Mouse (Mus musculus): ENCODE measurements around the gene Arih2. TPM values are rescaled to one million over a fixed set of nuclear protein-coding genes. Genes with fewer than 3 reads are reported as not detected.

Arih2 gene
- polyA plus RNA-seq, 1 experiment from 2014 or later, result 38.8 TPM

GRCm38 (mm10) chr9:108564131-108564530 is 85.1 kb downstream of the Arih2 start:
- Histone ChIP-seq H3K4me2 (replicated peaks; ENCODE audit: low read depth, low read length) (no peak overlapping the region), H3K9me3 (ENCODE audit: control insufficient read depth, low read length) (no peaks in the 10 kb centered on the region), H3K36me3 (ENCODE audit: control insufficient read depth, insufficient read depth, low read length) (peaks cover 50% of the 10 kb centered on the region), H3K27me3 (ENCODE audit: control insufficient read depth, insufficient read depth, low read length) (no peaks in the 10 kb centered on the region), H3K27ac (ENCODE audit: low read depth, low read length) (no peak overlapping the region), H3K9ac (ENCODE audit: low read depth, low read length) (no peak overlapping the region), H3K4me1 (ENCODE audit: control insufficient read depth, insufficient read depth, low read length) (peaks cover 23% of the 10 kb centered on the region), H3K4me3 (ENCODE audit: low read length) (no peak overlapping the region)
- ATAC-seq (ENCODE audit: low FRiP score, low TSS enrichment), result no peak
- 89% methylated on average over 7 of the region's 7 CpGs for WGBS

GRCm38 (mm10) chr9:108563671-108564070 is 85.5 kb downstream of the Arih2 start:
- Histone ChIP-seq H3K27me3 (ENCODE audit: control insufficient read depth, insufficient read depth, low read length) (no peaks in the 10 kb centered on the region), H3K9ac (ENCODE audit: low read depth, low read length) (no peak overlapping the region), H3K36me3 (ENCODE audit: control insufficient read depth, insufficient read depth, low read length) (peaks cover 55% of the 10 kb centered on the region), H3K4me3 (ENCODE audit: low read length) (no peak overlapping the region), H3K4me2 (replicated peaks; ENCODE audit: low read depth, low read length) (no peak overlapping the region), H3K4me1 (ENCODE audit: control insufficient read depth, insufficient read depth, low read length) (peaks cover 21% of the 10 kb centered on the region), H3K27ac (ENCODE audit: low read depth, low read length) (no peak overlapping the region), H3K9me3 (ENCODE audit: control insufficient read depth, low read length) (no peaks in the 10 kb centered on the region)
- WGBS, result 88% methylated on average over 8 of the region's 8 CpGs
- no peak for ATAC-seq (ENCODE audit: low FRiP score, low TSS enrichment)

- Histone ChIP-seq H3K9ac (ENCODE audit: low read depth, low read length) (peak within 1 kb of the TSS; percentile 76), H3K27me3 (ENCODE audit: control insufficient read depth, insufficient read depth, low read length) (no peaks in the 10 kb centered on the region), H3K4me2 (replicated peaks; ENCODE audit: low read depth, low read length) (peak within 1 kb of the TSS; percentile 84), H3K9me3 (ENCODE audit: control insufficient read depth, low read length) (no peaks in the 10 kb centered on the region), H3K4me1 (ENCODE audit: control insufficient read depth, insufficient read depth, low read length) (peaks cover 7% of the 10 kb centered on the region; the same call in 1 of the 2 replicates), H3K27ac (ENCODE audit: low read depth, low read length) (peak within 1 kb of the TSS; percentile 67), H3K36me3 (ENCODE audit: control insufficient read depth, insufficient read depth, low read length) (peaks cover 76% of the 10 kb centered on the region), H3K4me3 (ENCODE audit: low read length) (peak within 1 kb of the TSS; percentile 67)
- peak; percentile 98 for ATAC-seq (ENCODE audit: low FRiP score, low TSS enrichment)
- under 1% methylated on average over 47 of the region's 53 CpGs for WGBS
Measured at GRCm38 (mm10) chr9:108560227-108560841, 88.9 kb downstream of the Arih2 start, which contains the start of gene Impdh2. Gene Impdh2 (plus strand): TSS chr9:108560286.

- Histone ChIP-seq H3K27ac (ENCODE audit: low read depth, low read length) (no peak overlapping the region), H3K9ac (ENCODE audit: low read depth, low read length) (no peak overlapping the region), H3K4me1 (ENCODE audit: control insufficient read depth, insufficient read depth, low read length) (peaks cover 7% of the 10 kb centered on the region; the same call in 1 of the 2 replicates), H3K27me3 (ENCODE audit: control insufficient read depth, insufficient read depth, low read length) (no peaks in the 10 kb centered on the region), H3K4me2 (replicated peaks; ENCODE audit: low read depth, low read length) (no peak overlapping the region), H3K9me3 (ENCODE audit: control insufficient read depth, low read length) (no peaks in the 10 kb centered on the region), H3K36me3 (ENCODE audit: control insufficient read depth, insufficient read depth, low read length) (peaks cover 76% of the 10 kb centered on the region), H3K4me3 (ENCODE audit: low read length) (no peak overlapping the region)
- no peak for ATAC-seq (ENCODE audit: low FRiP score, low TSS enrichment)
- WGBS, result 87% methylated on average over 4 of the region's 4 CpGs
Measured at GRCm38 (mm10) chr9:108559169-108559568, 90.0 kb downstream of the Arih2 start.

MicroRNAs encoded within 50 kb of the gene (microRNA counts, 519-probe panel; counts per million panel counts)
- 6,031 counts per million, percentile 62 among the panel's probes with 10 or more counts for microRNA mmu-miR-191
- 5,194 counts per million, percentile 46 among the panel's probes with 10 or more counts for microRNA mmu-miR-425

Small RNA genes lying within 50 kb of the gene (microRNA-seq; reads per million reads assigned to microRNA genes)
- gene Gm24083 (not detected), gene Gm26298 (not detected), gene Mir191 (not detected), gene Mir425 (2,704 reads per million, percentile 87 among the genes with 10 or more reads in this experiment)

Other genes with a start within 250 kb of the Arih2 start
- gene Ccdc36, start 220.9 kb downstream of the Arih2 start, polyA plus RNA-seq (2014; fragmentation: Nextera tagmentation; extraction: Ambion mirVana), result 1.8 and 2.9 TPM in 2 replicates
- not detected in 2 replicates for gene BC048562, start 212.9 kb downstream of the Arih2 start, polyA plus RNA-seq (2014; fragmentation: Nextera tagmentation; extraction: Ambion mirVana)
- gene Ccdc71, start 188.9 kb downstream of the Arih2 start, polyA plus RNA-seq (2014; fragmentation: Nextera tagmentation; extraction: Ambion mirVana), result 50.7 and 54.7 TPM in 2 replicates
- gene Klhdc8b, start 187.8 kb downstream of the Arih2 start, polyA plus RNA-seq (2014; fragmentation: Nextera tagmentation; extraction: Ambion mirVana), result 21.6 and 22.9 TPM in 2 replicates
- gene Lamb2, start 169.7 kb downstream of the Arih2 start, polyA plus RNA-seq (2014; fragmentation: Nextera tagmentation; extraction: Ambion mirVana), result 21.5 and 31.9 TPM in 2 replicates
- 45.4 and 69.4 TPM in 2 replicates for gene Usp19, start 158.8 kb downstream of the Arih2 start, polyA plus RNA-seq (2014; fragmentation: Nextera tagmentation; extraction: Ambion mirVana)
- 99.1 and 117 TPM in 2 replicates for gene Qars, start 141.7 kb downstream of the Arih2 start, polyA plus RNA-seq (2014; fragmentation: Nextera tagmentation; extraction: Ambion mirVana)
- 91.0 and 139 TPM in 2 replicates for gene Qrich1, start 132.6 kb downstream of the Arih2 start, polyA plus RNA-seq (2014; fragmentation: Nextera tagmentation; extraction: Ambion mirVana)
- 185 and 229 TPM in 2 replicates for gene Impdh2, start 89.1 kb downstream of the Arih2 start, polyA plus RNA-seq (2014; fragmentation: Nextera tagmentation; extraction: Ambion mirVana)
- 37.0 and 50.6 TPM in 2 replicates for gene Ndufaf3, start 82.0 kb downstream of the Arih2 start, polyA plus RNA-seq (2014; fragmentation: Nextera tagmentation; extraction: Ambion mirVana)
- 130 and 159 TPM in 2 replicates for gene Dalrd3, start 79.5 kb downstream of the Arih2 start, polyA plus RNA-seq (2014; fragmentation: Nextera tagmentation; extraction: Ambion mirVana)
- 86.0 and 114 TPM in 2 replicates for gene Wdr6, start 70.6 kb downstream of the Arih2 start, polyA plus RNA-seq (2014; fragmentation: Nextera tagmentation; extraction: Ambion mirVana)
- gene P4htm, start 51.7 kb downstream of the Arih2 start, polyA plus RNA-seq (2014; fragmentation: Nextera tagmentation; extraction: Ambion mirVana), result 7.5 and 7.7 TPM in 2 replicates
- gene Slc25a20, start 12.7 kb upstream of the Arih2 start, polyA plus RNA-seq (2014; fragmentation: Nextera tagmentation; extraction: Ambion mirVana), result 25.8 and 41.7 TPM in 2 replicates
- gene Prkar2a, start 39.9 kb upstream of the Arih2 start, polyA plus RNA-seq (2014; fragmentation: Nextera tagmentation; extraction: Ambion mirVana), result 25.9 and 28.8 TPM in 2 replicates
- 125 and 134 TPM in 2 replicates for gene Ip6k2, start 134.4 kb upstream of the Arih2 start, polyA plus RNA-seq (2014; fragmentation: Nextera tagmentation; extraction: Ambion mirVana)
- gene Nckipsd, start 159.0 kb upstream of the Arih2 start, polyA plus RNA-seq (2014; fragmentation: Nextera tagmentation; extraction: Ambion mirVana), result 9.0 and 21.7 TPM in 2 replicates
- 0.04 and 0.17 TPM in 2 replicates for gene Celsr3, start 176.9 kb upstream of the Arih2 start, polyA plus RNA-seq (2014; fragmentation: Nextera tagmentation; extraction: Ambion mirVana)
- 8.6 and 14.5 TPM in 2 replicates for gene Slc26a6, start 203.9 kb upstream of the Arih2 start, polyA plus RNA-seq (2014; fragmentation: Nextera tagmentation; extraction: Ambion mirVana)